Mouse (Mus musculus) brain, embryonic 14.5 days (tissue): Measurements from ENCODE around the gene Ripk4.

Experiments
- CTCF ChIP-seq: fragments of 200-500 bp; IDR thresholded peaks from 2 replicates; pipeline ENCODE4 v1.5.1; 2012; ENCODE audit warnings: inconsistent platforms, mild to moderate bottlenecking, moderate library complexity, borderline replicate concordance; ENCODE audit not compliant: insufficient read depth, insufficient read length; ENCODE audit errors: extremely low read depth
- POLR2A ChIP-seq: fragments of 200-500 bp; IDR thresholded peaks from 2 replicates; pipeline ENCODE4 v1.6.1; 2012; ENCODE audit warnings: mild to moderate bottlenecking, inconsistent platforms, borderline replicate concordance; ENCODE audit not compliant: poor library complexity, insufficient read depth, insufficient read length, severe bottlenecking; ENCODE audit errors: extremely low read depth

DNA sequence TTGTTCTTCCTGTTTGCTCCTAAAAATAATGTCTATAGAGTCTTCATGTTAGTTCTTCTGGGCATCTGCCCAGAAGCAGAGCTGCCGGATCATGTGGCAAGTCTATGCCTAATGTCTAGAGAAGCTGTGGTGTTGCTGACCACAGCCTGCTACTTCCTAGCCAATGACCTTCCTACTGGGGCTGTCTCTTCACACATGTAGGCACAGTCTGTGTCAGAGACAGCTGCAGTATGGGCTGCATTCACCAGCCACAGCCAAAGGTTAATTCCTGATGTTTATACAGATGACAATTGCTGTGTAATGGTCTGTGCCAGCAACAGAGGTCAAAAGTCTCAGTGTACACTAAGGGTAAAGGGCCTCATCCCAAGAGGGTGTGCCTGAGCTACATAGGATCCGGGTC, 7.1 kb downstream of the Ripk4 start:
- TF ChIP-seq CTCF = no peak
- TF ChIP-seq POLR2A = no peak
